Mouse (Mus musculus): ENCODE measurements around the gene Fcho1. TPM values are rescaled to one million over a fixed set of nuclear protein-coding genes. Genes with fewer than 3 reads are reported as not detected.
A peak's percentile ranks its signal among the peaks of the same experiment; 100 is the strongest.

Gene Fcho1
- polyA plus RNA-seq, 1 experiment from 2014 or later, result 1.2 TPM

- H3K36me3 ChIP-seq (ENCODE audit: control insufficient read depth, insufficient read depth, low read length), result no peaks in the 10 kb centered on the region
- 2% methylated on average over 40 of the region's 40 CpGs for WGBS (ENCODE audit: insufficient replicate concordance)
- H3K9me3 ChIP-seq (replicated peaks; ENCODE audit: control insufficient read depth, low read length), result no peaks in the 10 kb centered on the region
- H3K9ac ChIP-seq (ENCODE audit: low read depth, low read length), result peak within 1 kb of the TSS; percentile 89
- H3K4me3 ChIP-seq (ENCODE audit: low read depth, low read length), result peak within 1 kb of the TSS; percentile 80
- peak within 1 kb of the TSS; percentile 62 for H3K27ac ChIP-seq (ENCODE audit: low read depth, low read length)
- 0 out of 2 replicates have a peak, but pooled peaks have one; percentile 19 for ATAC-seq (replicated peaks; ENCODE audit: insufficient number of reproducible peaks, low FRiP score, low TSS enrichment)
- H3K4me1 ChIP-seq (ENCODE audit: control insufficient read depth, insufficient read depth, low read length), result peaks cover 23% of the 10 kb centered on the region
- H3K27me3 ChIP-seq (ENCODE audit: control insufficient read depth, insufficient read depth, low read length), result peaks cover 48% of the 10 kb centered on the region
- H3K4me2 ChIP-seq, result peak within 1 kb of the TSS; percentile 93
Measured at GRCm38 (mm10) chr8:71676020-71676741, 49.3 kb downstream of the Fcho1 start, which contains the start of gene Jak3. TSS of gene Jak3 (plus strand) at chr8:71676296.

- Histone ChIP-seq H3K27ac (ENCODE audit: low read depth, low read length) (no peak overlapping the region), H3K4me3 (ENCODE audit: low read depth, low read length) (peak overlapping the region; percentile 80), H3K36me3 (ENCODE audit: control insufficient read depth, insufficient read depth, low read length) (no peaks in the 10 kb centered on the region), H3K27me3 (ENCODE audit: control insufficient read depth, insufficient read depth, low read length) (peaks cover 42% of the 10 kb centered on the region), H3K9me3 (replicated peaks; ENCODE audit: control insufficient read depth, low read length) (no peaks in the 10 kb centered on the region), H3K9ac (ENCODE audit: low read depth, low read length) (peak overlapping the region; percentile 89), H3K4me2 (peak overlapping the region; percentile 93), H3K4me1 (ENCODE audit: control insufficient read depth, insufficient read depth, low read length) (peaks cover 23% of the 10 kb centered on the region)
- WGBS (ENCODE audit: insufficient replicate concordance), result 38% methylated on average over 9 of the region's 9 CpGs
- ATAC-seq (replicated peaks; ENCODE audit: insufficient number of reproducible peaks, low FRiP score, low TSS enrichment), result no peak
Measured at GRCm38 (mm10) chr8:71675456-71676019, 50.0 kb downstream of the Fcho1 start.

GRCm38 (mm10) chr8:71674071-71674470 lies 51.4 kb downstream of the Fcho1 start:
- Histone ChIP-seq H3K9me3 (replicated peaks; ENCODE audit: control insufficient read depth, low read length) (no peaks in the 10 kb centered on the region), H3K4me2 (no peak overlapping the region), H3K4me1 (ENCODE audit: control insufficient read depth, insufficient read depth, low read length) (peaks cover 22% of the 10 kb centered on the region), H3K27ac (ENCODE audit: low read depth, low read length) (no peak overlapping the region), H3K4me3 (ENCODE audit: low read depth, low read length) (no peak overlapping the region), H3K9ac (ENCODE audit: low read depth, low read length) (no peak overlapping the region), H3K27me3 (ENCODE audit: control insufficient read depth, insufficient read depth, low read length) (peaks cover 33% of the 10 kb centered on the region), H3K36me3 (ENCODE audit: control insufficient read depth, insufficient read depth, low read length) (no peaks in the 10 kb centered on the region)
- no peak for ATAC-seq (replicated peaks; ENCODE audit: insufficient number of reproducible peaks, low FRiP score, low TSS enrichment)
- 60% methylated on average over 2 of the region's 2 CpGs for WGBS (ENCODE audit: insufficient replicate concordance)

- Histone ChIP-seq H3K4me3 (ENCODE audit: low read depth, low read length) (peak overlapping the region; percentile 45; the same call in 1 of the 2 replicates), H3K9ac (ENCODE audit: low read depth, low read length) (0 out of 2 replicates have a peak overlapping the region, but pooled peaks have one; percentile 18)
- 64% methylated on average over 6 of the region's 6 CpGs for WGBS (ENCODE audit: insufficient replicate concordance)
Measured at GRCm38 (mm10) chr8:71672168-71672735, 53.3 kb downstream of the Fcho1 start.

GRCm38 (mm10) chr8:71671549-71671965 lies 54.0 kb downstream of the Fcho1 start, which contains the start of gene Unc13a:
TSS of gene Unc13a (minus strand) at chr8:71671757.
- peak within 1 kb of the TSS; percentile 45 for H3K4me3 ChIP-seq (ENCODE audit: low read depth, low read length)
- H3K4me1 ChIP-seq (ENCODE audit: control insufficient read depth, insufficient read depth, low read length), result peaks cover 37% of the 10 kb centered on the region
- H3K36me3 ChIP-seq (ENCODE audit: control insufficient read depth, insufficient read depth, low read length), result no peaks in the 10 kb centered on the region
- peak within 1 kb of the TSS; percentile 94 for H3K4me2 ChIP-seq
- under 1% methylated on average over 42 of the region's 42 CpGs for WGBS (ENCODE audit: insufficient replicate concordance)
- H3K27me3 ChIP-seq (ENCODE audit: control insufficient read depth, insufficient read depth, low read length), result peaks cover 15% of the 10 kb centered on the region
- H3K27ac ChIP-seq (ENCODE audit: low read depth, low read length), result no peak within 1 kb of the TSS
- H3K9ac ChIP-seq (ENCODE audit: low read depth, low read length), result 0 out of 2 replicates have a peak within 1 kb of the TSS, but pooled peaks have one; percentile 18
- H3K9me3 ChIP-seq (replicated peaks; ENCODE audit: control insufficient read depth, low read length), result no peaks in the 10 kb centered on the region
- peak; percentile 35 for ATAC-seq (replicated peaks; ENCODE audit: insufficient number of reproducible peaks, low FRiP score, low TSS enrichment)

More at GRCm38 (mm10) chr8:71672168-71672735, 53.3 kb downstream of the Fcho1 start:
- Histone ChIP-seq H3K27ac (ENCODE audit: low read depth, low read length) (no peak overlapping the region), H3K36me3 (ENCODE audit: control insufficient read depth, insufficient read depth, low read length) (no peaks in the 10 kb centered on the region), H3K4me2 (peak overlapping the region; percentile 94), H3K9me3 (replicated peaks; ENCODE audit: control insufficient read depth, low read length) (no peaks in the 10 kb centered on the region), H3K27me3 (ENCODE audit: control insufficient read depth, insufficient read depth, low read length) (peaks cover 15% of the 10 kb centered on the region), H3K4me1 (ENCODE audit: control insufficient read depth, insufficient read depth, low read length) (peaks cover 36% of the 10 kb centered on the region)
- ATAC-seq (replicated peaks; ENCODE audit: insufficient number of reproducible peaks, low FRiP score, low TSS enrichment), result no peak

GRCm38 (mm10) chr8:71670621-71671548 lies 54.6 kb downstream of the Fcho1 start:
- 1% methylated on average over 58 of the region's 64 CpGs for WGBS (ENCODE audit: insufficient replicate concordance)
- no peaks in the 10 kb centered on the region for H3K36me3 ChIP-seq (ENCODE audit: control insufficient read depth, insufficient read depth, low read length)
- peak overlapping the region; percentile 45 for H3K4me3 ChIP-seq (ENCODE audit: low read depth, low read length)
- H3K4me2 ChIP-seq, result peak overlapping the region; percentile 94
- H3K27me3 ChIP-seq (ENCODE audit: control insufficient read depth, insufficient read depth, low read length), result peaks cover 15% of the 10 kb centered on the region
- 0 out of 2 replicates have a peak overlapping the region, but pooled peaks have one; percentile 43 for H3K9ac ChIP-seq (ENCODE audit: low read depth, low read length)
- no peaks in the 10 kb centered on the region for H3K9me3 ChIP-seq (replicated peaks; ENCODE audit: control insufficient read depth, low read length)
- 0 out of 2 replicates have a peak, but pooled peaks have one; percentile 7 for ATAC-seq (replicated peaks; ENCODE audit: insufficient number of reproducible peaks, low FRiP score, low TSS enrichment)
- peaks cover 32% of the 10 kb centered on the region for H3K4me1 ChIP-seq (ENCODE audit: control insufficient read depth, insufficient read depth, low read length)
- H3K27ac ChIP-seq (ENCODE audit: low read depth, low read length), result no peak overlapping the region

- Histone ChIP-seq H3K4me2 (peak overlapping the region; percentile 94), H3K9me3 (replicated peaks; ENCODE audit: control insufficient read depth, low read length) (no peaks in the 10 kb centered on the region), H3K27me3 (ENCODE audit: control insufficient read depth, insufficient read depth, low read length) (peaks cover 10% of the 10 kb centered on the region), H3K4me1 (ENCODE audit: control insufficient read depth, insufficient read depth, low read length) (peaks cover 33% of the 10 kb centered on the region), H3K27ac (ENCODE audit: low read depth, low read length) (no peak overlapping the region), H3K4me3 (ENCODE audit: low read depth, low read length) (peak overlapping the region; percentile 45), H3K36me3 (ENCODE audit: control insufficient read depth, insufficient read depth, low read length) (no peaks in the 10 kb centered on the region), H3K9ac (ENCODE audit: low read depth, low read length) (0 out of 2 replicates have a peak overlapping the region, but pooled peaks have one; percentile 43)
- no peak for ATAC-seq (replicated peaks; ENCODE audit: insufficient number of reproducible peaks, low FRiP score, low TSS enrichment)
- WGBS (ENCODE audit: insufficient replicate concordance), result 14% methylated on average over 12 of the region's 12 CpGs
Measured at GRCm38 (mm10) chr8:71670198-71670597, 55.3 kb downstream of the Fcho1 start.
